Mouse (Mus musculus) thymus, postnatal 10 days (tissue): ENCODE measurements around the gene Sufu.
A peak's percentile ranks its signal among the peaks of the same experiment; 100 is the strongest.

Experiments used
- DNase-seq, 2 experiments: peaks; one replicate each; pipeline ENCODE4 v3.0.0; 2021; ENCODE audit warnings: low spot score in 2 of 2

Gene Sufu

DNA sequence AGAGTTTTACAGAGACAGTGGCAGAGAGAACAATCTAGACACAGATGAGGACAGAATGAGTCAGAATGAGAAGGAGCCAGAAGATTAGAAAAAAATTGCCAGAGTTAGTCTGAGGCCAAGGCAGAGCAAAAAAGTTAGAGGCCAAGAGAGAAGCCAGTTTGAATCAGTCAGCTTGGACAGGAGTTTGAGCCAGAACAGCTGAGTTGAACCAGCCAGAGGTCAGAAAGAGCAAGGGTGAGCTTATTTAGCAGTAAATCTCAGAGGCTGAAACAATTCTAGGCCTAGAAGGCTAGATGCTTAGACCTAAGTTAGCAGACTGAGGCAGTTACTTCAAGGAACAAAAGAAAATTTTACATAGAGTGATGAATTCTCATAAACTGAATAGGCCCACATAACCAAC lies 32.6 kb downstream of the Sufu start:
- no peak for DNase-seq

DNA sequence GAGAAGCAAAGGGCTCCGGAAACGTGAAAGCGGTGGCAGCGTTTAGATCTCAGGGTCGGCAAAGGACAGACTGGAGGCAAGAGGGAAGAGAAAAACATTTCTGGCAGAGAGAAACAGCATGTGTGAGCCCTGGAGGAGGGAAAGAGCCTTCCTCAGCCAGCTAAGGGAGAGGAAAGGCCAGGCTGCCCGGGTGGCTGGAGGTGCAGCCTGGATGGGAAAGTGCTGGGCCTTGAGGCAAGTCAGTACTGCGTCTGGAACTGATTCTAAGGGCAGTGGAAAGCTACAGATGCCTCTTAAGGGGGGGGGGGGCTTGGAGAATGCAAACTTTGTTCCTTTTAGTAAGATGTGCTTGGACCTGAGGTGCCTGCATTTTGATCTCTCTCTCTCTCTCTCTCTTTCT lies 37.0 kb downstream of the Sufu start:
- DNase-seq, result no peak

DNA sequence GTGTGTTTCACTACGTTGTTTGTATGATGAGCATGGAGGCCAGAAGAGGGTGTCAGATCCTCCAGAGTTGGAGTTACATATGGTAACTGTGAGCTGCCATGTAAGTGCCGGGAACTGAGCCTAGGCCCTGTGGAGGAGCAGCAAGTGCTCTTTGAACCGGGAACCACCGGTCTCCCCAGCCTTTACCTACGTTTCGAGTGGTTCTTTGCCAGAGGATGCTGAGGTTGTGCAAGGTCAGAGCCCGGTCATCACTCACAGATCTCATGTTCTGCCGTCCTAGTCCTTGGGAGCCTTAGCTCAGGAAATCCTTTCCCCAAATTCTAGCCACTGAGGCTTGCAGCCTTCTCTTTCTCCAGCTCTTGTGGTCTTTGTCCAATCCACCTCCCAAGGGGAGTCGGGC lies 37.5 kb downstream of the Sufu start:
- no peak for DNase-seq

DNA sequence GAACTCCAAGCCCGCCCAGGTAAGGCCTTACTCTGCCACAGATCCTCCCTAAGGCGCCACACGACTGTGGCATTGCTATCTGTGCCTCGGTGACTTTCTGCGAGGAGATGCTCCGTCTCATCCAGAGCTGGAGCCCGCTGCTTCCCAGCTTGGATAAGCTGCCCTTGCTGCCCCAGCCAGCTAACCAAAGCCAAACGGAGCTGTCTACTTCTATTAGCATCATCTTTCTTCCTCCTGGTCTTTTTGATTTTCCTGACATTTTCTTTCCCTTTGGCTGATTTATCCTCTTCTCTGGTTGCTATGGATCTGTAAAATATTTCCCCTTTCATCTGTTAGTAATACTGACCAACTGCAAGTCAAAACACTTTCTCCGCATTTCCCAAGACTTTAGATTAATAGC lies 37.9 kb downstream of the Sufu start:
- DNase-seq, result no peak

DNA sequence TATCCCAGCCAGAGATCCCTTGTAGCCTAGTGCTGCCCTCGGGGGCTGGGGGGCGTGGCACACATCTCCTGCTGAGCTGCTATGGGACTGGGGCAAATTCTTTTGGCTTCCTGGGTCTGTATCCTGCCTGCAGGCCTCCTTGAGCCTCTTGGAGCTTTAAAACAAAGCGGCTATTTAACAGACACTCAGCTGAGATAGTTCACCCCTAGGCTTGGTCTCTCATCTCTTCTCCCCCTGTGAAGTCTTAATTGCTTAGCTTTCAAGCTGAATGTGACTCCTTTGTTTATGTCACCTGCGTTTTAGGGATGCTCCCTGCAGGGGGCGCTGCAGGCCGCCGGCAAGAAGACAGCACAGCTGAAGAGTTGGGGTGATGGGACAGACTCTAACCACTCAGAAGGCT lies 38.8 kb downstream of the Sufu start:
- no peak for DNase-seq

DNA sequence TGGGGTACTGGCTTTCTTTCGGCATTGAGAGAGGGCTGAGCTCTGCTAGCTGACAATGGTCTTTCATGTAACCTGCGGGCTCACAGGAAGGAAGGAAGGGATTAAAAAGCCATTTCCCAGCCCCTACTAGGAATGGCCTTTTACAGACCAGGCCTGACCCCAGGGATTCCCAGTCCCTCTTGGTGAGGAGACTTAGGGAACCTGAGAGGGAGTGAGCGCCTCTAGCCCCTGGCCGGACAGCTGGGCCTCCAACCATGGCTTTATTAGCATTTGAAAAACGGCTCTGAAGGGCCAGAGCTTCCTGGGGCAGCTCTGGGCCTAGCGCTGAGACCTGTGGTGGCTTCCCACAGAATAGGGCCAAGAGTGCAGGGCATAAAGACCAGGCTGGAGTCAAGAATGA lies 46.8 kb downstream of the Sufu start:
- no peak for DNase-seq

DNA sequence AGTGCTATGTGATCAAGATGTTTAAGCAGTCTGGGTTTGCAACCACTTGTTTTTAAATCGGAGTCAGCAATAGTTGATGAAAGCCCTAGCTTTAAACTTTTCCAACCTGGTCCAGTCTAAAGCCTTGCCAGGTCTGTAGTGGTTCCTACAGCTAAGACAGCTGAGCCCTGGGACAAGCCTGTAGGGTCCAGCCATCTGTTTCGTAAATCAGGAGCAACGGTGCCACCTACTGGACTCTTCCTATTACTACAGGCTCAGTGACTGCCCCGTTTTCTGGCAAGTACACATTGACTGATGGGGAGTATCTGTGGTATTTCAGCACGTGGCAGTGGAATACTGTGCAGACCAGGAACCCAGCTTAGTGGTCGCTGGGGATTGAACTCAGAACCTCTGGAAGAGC lies 47.5 kb downstream of the Sufu start:
- peak; percentile 54 to 79 for DNase-seq

DNA sequence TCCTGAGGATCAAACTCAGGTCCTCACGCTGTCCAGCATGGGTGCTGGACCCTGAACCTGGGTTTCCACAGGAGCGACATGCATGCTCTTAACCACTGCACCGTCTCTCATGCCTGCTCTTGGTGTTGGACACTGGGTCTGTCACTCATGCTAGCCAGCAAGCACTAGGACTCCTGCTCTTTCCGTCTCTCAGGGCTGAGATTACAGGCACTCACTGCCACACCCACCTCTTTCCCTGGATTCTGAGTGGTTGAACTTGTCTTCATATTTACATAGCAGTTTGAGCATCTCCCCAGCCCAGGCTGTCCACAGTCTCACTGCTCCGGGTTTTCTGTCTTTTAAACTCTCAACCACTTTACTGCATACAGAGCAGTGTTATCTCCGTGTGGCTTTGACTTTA lies 48.9 kb downstream of the Sufu start:
- DNase-seq, result no peak

DNA sequence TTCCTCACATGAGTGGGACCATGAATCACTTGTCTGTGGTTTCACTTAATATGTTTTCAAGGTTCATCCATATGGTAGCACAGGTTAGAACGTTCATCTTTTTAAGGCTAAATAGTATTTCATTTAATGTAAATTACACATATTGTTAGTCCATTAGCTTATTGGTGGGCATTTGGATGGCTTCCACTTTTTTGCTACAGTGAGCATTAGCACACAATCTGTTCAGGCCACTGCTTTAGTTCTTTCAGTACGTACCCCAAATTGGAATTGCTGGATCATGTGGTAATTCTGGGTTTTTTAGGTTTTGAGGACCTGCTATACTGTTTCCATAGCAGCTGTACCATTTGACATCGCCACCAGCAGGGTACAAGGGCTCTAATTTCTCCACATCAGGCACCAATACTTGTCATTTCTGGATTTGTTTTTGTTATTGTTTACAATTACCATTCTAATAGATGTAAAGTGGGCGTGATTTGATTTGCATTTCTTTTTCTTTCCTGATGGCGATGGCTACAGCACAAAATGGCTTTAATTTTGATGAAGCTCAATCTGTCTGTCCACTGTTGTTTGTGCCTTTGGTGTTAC lies 49.8 kb downstream of the Sufu start:
- DNase-seq, result no peak

DNA sequence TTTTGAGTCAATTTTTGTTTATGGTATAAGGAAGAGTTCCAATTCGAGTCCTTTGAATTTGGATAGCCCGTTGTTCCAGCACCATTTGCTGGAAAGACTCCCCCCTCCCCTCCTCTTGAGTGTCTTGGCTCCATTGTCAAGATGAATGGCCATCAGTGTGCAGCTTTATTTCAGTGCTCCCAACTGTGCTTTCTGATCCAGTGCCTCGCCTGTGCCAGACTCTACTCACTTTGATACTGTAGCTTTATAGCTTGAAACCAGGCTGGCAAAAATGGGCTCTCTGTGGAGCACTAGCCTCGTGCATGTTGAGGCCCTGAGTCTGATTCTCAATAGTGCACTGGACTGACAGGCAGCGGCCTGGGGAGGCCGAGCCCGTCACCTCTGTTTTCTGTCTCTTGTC lies 50.4 kb downstream of the Sufu start:
- no peak for DNase-seq

DNA sequence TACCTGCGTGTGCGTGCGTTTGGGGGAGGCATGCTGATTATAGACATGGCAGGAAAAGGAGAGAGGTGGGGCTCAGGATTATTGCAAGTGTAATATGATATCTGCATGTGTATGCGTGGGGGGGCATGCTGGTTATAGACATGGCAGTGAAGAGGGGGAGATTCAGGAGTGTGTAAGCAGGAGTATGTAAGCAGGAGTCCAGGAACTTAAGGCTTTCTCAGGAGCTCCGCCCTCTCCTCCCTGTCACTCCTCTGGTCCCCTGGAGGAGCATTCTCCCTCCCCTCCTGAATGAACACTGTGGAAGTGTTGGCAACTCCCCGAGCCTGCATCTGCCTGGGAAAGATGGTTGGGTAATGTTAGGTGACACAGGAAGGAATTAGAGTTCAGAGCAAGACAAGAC lies 51.2 kb downstream of the Sufu start:
- DNase-seq, result no peak

DNA sequence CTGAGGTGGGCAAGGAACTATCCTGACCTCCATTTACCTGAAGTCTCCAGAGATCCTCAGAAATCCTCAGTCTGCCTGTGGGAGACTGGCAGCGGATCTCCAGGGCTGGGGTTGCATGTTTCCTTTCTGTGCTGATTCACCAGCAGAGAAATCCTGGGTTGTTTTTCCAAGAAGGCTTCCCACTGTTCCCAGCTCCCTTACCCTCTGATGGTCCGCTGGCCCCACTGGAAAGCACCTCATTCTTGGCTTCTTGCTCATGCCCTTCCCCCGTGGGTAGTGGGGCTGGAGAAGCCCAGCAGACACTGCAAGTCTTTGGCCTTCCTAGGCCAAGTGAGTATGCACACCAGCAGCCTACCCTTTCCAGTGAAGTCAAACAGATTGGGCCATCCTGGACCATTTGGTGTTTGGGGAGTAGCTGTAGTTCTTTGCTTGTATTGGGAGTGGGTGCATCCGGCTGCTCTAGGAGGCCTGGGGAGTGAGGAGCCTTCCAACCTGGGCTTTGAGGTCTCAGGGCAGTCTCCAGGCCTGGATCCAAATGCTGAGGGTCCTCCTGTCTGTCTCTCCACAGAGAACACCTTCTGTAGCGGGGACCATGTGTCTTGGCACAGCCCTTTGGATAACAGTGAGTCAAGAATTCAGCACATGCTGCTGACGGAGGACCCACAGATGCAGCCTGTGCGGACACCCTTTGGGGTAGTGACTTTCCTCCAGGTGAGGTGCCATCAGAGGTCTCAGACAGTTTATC lies 52.7 kb downstream of the Sufu start:
- no peak for DNase-seq

DNA sequence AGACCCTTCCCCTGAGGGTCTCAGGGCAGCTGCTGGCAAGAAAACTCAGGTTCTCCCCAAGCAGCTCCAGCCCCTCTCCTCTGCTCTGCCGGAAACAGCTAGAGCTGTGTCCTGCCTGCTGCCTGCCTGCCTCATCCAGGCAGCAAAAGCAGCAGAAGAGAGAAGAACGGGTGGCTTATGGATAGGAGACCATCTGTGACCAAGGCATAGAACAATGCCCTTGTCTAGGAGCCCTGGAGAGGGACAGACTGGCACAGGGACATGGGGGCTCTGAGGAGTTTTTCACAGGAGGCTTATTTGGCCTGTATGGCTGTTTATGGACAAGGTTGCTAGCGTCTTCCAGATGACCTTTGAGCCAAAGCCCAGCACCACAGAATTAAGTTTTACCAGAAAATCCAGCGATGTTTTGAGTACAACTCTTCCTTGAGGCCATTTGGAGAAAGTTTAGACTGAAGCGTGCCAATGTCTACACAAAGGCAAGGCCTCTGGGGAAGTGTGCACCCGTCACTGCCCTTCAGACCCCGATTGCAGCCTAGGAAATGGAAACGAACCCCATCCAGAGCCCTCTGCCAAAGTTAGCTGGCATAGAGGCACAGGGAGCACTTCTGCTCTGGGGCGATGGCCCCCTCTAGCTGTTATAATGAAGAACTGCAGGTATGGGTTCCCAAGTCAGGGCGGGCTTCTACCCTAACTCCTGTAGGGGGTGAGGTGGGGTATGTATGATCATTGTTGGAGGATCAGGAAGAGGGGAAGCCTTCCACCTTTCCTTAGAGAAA lies 55.5 kb downstream of the Sufu start:
- peak; percentile 42 to 68 for DNase-seq

DNA sequence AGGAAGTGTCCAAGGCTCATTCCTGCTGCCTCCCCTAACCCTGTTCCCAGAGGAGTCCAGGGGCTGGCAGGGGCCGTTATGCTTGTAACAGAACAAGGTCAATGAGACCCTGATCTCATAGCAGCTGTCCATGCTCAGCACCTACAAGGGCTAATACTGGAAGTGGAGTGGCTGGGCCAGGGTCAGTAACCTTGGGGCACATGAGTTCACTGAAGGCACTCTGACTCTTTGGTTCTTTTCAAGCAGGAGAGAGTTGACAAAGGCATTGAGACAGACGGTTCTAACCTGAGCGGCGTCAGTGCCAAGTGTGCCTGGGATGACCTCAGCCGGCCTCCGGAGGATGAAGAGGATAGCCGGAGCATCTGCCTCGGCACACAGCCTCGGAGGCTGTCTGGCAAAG lies 56.2 kb downstream of the Sufu start:
- no peak for DNase-seq

DNA sequence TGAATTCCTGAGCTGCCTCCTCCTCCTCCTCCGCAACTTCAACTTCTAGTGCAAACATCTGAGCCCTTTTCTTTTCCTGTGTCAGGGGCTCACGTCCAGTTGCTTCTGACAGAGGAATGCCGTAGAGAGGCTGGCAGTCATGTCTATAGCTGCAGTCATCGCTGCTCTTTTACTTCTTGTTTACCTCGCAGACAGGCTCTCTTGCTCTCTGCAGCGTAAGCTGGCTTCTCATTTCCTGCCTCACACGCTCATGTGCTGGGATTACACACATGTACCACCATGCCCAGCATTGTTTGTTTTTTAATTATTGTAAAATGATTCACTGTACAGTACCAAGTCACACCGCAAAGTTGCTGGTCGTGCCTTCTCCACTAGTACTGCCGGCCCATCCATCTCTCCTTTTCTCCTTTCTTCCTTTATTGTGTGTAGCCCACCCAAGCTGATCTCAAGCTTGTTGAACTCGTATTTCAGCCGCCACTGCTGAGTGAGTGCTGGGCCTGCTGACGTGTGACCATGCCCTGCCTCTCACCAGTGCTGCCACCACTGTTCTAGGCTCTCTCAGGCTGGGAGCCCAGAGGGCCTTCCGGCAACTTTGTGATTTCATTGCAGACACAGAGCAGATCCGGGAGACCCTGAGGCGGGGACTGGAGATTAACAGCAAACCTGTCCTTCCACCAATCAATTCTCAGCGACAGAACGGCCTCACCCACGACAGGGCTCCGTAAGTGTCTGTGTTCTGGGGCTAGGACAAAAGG lies 57.6 kb downstream of the Sufu start:
- DNase-seq, result no peak

DNA sequence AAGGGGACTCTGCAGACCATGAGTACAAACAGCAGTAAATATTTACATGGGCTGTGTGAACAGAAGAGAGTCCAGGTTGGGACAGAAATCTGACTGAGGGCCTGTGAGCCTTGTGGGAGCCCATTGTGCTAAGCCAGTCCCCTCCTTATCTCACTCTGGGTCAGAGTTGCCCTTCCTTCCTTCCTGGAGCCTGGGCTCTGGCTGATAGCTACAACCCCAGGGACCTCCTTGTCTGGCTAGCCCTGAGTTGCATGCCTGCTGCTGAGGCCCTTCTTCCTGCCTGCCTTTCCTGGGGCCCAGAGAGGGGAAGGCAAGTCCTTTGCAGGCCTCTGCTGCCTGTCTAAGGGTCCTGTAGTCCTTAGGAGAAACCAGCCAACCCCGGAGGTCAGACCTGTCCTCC lies 58.3 kb downstream of the Sufu start:
- no peak for DNase-seq

DNA sequence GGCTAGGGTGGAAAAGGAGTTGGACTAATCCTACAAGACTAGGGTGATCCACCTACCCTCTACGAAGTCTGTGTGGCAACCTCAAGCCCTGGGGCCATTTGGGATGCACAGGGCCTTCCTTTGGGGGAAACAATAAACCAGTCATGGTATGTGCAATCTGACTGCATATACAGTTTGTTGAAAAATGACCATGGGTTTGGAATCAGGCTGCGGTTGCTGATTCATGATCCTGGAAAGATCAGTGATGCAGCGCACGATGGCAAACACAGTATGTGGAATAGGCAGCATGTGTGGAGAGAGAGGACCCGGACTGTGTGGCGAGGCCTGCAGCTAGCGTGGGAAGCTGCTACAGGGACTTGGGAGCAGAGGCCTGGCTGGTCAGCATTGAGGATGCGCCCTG lies 58.9 kb downstream of the Sufu start:
- no peak for DNase-seq

DNA sequence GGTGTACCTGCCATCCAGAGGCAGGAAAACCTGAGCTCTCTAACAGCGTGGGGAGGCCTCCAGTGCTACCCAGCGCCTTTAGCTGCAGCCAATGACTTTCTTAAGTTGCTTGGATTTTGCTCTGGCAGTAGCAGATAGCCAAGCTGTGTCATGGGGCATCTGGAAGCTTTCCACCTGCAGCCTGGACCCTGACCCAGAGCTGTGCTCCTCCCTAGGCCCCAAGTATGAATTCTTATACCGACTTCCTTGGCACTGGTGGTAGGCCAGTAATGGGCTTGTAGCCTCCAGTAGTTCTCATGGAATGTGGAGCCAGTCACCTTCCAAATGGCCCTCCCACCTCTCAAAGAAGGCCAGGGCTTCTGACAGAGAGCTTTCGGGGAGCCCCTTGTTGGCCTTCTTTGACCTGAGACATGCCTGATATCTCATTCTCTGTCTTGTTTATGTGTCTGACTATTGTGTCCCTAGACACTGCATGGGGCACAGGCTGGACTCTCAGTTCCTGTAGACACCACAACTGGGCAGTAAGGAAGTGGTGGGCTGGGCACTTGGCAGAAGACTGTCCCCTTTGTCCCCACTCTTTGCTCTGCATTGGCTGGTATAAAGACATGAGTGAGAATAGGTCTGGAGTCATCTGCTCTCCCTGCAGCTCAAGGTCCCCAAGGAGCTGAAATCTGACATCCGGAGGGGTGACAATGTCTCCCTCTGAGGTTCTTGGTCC lies 59.5 kb downstream of the Sufu start:
- DNase-seq, result no peak

DNA sequence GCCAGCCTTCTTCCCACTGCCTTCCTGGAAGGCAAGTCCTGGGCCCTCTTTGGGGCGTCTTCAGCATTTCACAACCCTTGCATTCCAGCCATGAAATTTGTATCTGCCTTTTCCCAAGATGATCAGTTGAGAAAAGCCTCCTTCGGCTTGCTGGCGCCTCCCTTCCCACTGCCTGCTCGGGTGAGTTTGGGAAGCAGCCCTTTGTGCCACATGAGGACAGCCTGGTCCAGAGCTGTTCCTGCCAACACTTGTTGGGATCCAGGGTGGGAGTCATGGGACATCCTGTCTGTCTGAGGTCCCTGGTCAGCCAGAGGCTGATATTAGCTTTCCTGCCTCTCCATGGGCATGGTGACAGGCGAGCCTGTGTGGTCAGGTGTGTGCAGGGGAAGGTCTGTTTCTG lies 61.1 kb downstream of the Sufu start:
- DNase-seq, result no peak

DNA sequence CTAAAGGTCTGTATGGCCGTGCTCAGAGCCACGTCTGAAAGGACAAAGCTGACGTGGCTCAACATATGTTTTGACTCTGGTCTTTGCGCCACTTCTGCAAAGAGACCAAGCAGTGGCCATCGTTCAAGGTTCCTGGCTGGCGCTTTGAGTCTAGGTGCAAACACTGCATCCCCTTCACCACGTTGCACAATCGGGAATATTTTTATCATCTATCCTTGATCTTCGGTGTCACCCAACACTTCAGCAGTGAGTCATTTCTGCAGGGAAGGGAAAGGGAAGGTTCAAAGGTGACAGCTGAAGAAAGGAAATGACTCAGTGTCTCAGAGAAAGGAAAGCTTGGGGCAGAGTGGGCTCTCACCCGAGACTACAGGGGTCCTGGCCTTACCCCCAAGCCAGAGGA lies 62.6 kb downstream of the Sufu start:
- DNase-seq, result no peak

DNA sequence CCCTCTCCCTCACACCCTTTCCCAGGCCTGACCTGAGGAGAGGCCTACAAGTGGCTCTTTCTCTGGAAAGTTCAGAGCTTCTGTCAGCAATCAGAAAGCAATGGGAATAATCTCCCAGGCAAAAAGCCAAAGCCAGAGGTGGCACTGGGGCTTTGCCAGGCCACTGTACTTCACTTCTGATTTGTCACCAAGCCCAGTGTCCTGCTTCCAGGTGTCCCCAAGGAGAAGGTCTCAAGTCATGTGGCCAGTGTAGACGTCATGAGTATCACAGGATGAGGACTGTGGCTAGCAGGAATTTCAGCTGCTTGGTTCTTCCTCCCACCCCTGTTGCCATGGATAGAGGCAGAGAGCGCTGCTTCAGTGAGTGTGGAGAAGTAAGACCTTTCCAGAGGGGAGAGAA lies 63.2 kb downstream of the Sufu start:
- no peak for DNase-seq

DNA sequence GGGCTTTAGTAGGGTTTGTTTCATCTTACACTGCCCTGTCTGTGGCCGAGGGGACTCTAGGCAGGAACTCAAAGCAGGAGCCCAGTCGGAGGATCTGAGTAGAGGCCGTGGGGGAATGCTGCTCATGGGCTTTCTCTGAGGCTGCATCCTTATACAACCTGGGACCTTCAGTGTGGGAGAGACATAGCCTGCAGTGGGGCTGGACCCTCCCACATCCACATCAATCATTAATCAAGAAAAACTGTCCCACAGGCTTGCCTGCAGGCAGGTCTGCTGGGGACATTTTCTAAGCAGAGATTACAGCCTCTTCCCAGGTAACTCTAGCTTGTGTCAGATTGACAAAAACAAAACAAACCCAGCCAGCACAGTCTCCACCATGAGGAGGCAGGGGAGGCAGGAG lies 65.9 kb downstream of the Sufu start:
- no peak for DNase-seq
